Mouse (Mus musculus) adipocyte (in vitro differentiated cells): ENCODE measurements around the gene Sall4.

ENCODE experiments used
- DNase-seq: peaks from one replicate; pipeline ENCODE4 v3.0.0-alpha.2; 2016; ENCODE audit warnings: low spot score

The Sall4 gene

DNA sequence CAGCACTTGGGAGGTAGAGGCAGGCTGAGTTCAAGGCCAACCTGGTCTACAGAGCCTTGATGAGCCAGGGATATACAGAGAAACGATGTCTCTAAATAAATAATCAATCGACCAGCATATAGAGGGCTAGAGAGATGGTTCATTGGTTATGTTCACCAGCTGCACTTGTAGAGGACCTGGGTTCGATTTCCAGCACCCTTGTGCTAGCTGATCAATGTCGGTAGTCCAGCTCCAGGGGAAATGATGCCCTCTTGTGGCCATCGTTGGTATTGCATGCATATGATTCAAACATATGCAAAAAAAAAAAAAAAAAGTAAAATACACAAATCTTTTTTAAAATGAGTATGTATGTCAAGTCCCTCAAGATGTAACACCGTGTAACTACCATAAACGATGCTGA is 25.1 kb downstream of the Sall4 start:
- DNase-seq: no peak

DNA sequence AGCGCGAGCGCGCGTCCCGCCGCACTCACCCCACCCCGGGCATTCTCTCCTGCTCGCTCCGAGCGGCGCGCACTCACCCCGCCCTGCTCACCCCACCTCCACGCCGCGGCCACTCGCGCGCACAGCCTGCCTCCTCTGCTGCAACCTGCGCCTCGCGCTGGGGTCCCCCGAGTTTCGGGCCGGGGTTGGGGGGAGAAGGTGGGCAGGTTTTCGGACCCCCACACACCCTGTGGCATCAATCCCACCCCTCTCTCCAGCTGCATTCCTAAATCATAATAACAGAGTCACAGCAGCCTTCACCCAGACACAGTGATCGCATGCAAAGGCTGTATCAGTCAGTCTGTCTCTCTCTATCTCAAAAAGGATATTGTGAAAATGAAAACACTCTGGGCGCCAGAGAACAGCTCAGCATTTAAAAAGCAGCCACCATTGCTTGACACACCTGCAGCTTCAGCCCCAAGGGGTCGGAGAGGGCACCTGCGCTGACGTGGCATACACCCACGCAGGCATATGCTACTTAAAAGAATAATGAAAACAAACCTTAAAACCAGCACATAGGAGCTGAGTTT is 25.6 kb downstream of the Sall4 start, which contains the start of gene Atp9a:
TSS of gene Atp9a (minus strand) at position 351 of the 569 bp plus-strand sequence.
- no peak for DNase-seq

GRCm38 (mm10) chr2:168741273-168742058 is 26.3 kb downstream of the Sall4 start:
- no peak for DNase-seq

DNA sequence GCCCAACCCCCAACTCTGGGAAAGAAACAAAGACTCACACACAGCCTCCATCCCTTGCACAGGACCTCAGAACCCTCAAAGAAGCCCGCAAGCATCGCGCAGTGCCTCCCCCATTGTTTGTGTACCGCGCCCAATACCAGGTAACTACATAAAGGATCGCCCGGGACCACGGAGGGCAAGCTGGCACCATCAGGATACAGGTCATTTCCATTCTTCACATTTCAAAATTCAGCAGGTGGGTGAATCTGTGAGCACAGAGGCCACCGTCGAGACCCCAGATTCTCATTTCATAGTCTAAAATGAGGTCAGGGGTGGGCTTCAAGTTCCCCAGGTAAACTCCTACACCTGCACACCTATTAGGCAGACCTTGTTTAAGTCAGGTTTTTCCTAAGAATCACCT is 27.2 kb downstream of the Sall4 start:
- no peak for DNase-seq

GRCm38 (mm10) chr2:168738854-168739253 is 28.9 kb downstream of the Sall4 start:
- DNase-seq: no peak

DNA sequence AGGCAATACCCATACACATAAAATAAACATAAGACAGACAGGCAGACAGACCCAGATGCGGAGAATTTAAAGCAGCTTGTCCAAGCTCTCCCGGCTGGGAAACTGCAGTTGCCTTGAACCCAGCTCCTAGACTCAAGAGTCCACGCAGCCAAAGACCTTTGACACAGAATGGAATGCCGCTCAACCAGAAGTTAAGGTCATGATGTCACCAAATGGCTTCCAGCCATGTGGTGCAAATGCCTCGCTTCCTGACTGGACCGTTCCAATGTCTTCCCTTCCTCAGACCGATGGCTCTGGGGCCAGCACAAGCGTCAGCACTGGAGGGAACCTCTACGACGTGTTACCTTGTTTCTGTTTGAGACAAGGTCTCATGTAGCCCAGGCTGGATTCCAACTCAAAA is 29.9 kb downstream of the Sall4 start:
- peak; percentile 45 for DNase-seq

DNA sequence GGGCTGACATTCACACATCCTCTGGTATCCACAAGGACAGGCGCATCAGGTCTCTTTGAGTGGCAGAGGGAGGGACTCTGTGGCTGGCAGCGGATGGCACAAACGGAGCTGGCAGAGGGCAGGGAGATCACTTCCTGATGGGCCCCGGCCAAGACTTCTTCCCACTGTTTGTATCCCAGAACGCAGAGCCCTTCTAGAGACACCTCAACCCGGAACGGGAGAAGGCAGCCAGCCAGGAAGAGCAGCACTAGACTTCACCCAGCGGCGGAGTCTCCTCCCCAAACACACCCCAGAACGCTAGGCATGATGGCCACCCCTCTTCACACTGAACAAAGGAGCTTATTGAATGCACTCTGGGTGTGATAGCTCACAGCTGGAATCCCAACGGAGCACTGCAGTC is 33.7 kb downstream of the Sall4 start:
- DNase-seq: no peak

- no peak for DNase-seq
Measured at GRCm38 (mm10) chr2:168731258-168731657, 36.5 kb downstream of the Sall4 start.

- DNase-seq: no peak
Measured at GRCm38 (mm10) chr2:168729736-168730135, 38.0 kb downstream of the Sall4 start.

- DNase-seq: no peak
Measured at GRCm38 (mm10) chr2:168728045-168728444, 39.7 kb downstream of the Sall4 start.

DNA sequence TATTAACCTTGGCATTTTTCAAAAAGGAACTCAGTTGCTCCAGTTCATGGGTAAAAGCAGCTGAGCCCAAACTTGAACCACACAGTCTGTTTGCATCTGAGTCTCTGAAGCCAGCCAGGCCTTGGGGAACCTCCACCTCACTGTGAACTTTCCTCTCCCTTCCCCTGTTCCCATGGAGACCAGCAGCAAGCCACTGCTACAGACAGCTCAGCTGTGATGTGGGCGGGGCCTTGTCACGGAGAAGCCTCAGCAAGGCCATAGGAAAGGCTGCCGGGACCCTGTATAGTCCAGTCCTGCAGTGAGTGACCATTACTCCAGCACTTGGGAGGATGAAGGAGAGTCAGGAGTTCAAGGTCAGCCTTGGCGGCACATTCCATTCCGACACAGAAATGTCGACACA is 41.7 kb downstream of the Sall4 start:
- DNase-seq: peak; percentile 14

DNA sequence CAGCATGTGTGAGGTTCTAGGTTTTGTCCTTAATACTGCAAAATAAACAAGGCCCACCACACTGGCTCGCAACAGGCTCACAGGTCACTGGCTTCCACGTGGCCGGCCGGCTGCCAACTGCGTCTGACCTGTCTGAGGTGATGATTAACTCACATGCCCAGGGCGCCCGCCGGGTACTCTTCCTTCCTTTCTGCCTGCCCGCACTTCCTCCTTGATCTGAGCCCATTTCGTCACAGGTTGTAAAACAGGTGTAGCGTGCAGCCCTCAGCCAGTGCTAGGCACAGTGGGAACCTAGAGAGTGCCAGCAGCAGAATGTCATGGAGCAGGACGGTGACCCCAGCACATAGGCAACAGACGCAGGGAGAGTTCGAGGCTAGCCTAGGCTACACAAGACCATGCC is 46.4 kb downstream of the Sall4 start:
- DNase-seq: no peak

- no peak for DNase-seq
Measured at GRCm38 (mm10) chr2:168719742-168720141, 48.0 kb downstream of the Sall4 start.

DNA sequence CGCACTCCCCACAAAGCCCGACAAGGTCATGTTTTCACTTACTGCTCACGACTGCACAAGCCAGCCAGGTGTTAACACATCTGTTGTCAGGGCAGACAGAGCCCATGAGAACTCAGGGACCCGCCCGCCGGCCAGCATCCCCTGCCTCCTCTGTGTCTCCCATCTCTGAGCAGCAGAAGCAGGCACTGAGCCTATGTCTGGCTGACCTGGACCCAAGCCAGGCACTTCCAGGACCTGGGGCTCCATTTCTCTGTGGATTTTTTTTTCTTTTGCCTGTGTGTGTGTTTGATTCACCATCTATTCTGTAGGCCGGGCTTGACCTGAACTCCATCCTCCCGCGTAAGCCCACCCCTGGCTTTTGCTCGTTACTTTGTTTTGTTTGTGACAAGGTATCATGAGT is 49.0 kb downstream of the Sall4 start:
- no peak for DNase-seq

- DNase-seq: no peak
Measured at GRCm38 (mm10) chr2:168718267-168718666, 49.5 kb downstream of the Sall4 start.

GRCm38 (mm10) chr2:168712199-168713176 is 55.3 kb downstream of the Sall4 start:
- no peak for DNase-seq

- DNase-seq: no peak
Measured at GRCm38 (mm10) chr2:168710979-168711378, 56.8 kb downstream of the Sall4 start.

GRCm38 (mm10) chr2:168707766-168708165 is 60.0 kb downstream of the Sall4 start:
- no peak for DNase-seq

DNA sequence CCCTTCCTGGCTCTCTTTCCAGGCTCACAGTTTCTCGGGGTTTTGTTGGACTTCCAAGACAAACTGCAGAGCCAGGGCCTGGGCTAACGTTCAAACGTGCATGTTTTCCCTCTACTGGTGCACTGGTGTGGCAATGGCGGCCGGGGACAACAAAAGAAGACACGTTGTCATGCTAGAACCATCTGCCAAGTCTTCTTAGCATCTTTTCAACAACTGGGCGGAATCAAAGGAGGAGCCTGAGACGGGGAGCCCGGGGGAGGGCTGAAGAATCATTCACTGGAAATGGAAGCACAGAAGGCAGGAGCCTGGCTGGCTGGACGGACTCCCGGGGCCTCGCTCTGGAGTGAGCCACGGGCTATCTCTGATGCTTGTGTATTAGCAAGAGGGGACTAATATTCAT is 65.5 kb downstream of the Sall4 start:
- peak; percentile 6 for DNase-seq
